Mouse (Mus musculus) MN1 (cell line): Measurements from ENCODE around the gene Pmpcb.
"Not testable (repeated sequence)": the region's sequence is repeated elsewhere in the genome, so short reads cannot be mapped to it uniquely, and the experiment has no call there.

Source experiments
- DNase-seq: peaks from one replicate; pipeline ENCODE4 v3.0.0-alpha.2; 2016; ENCODE audit warnings: low spot score

Pmpcb gene

DNA sequence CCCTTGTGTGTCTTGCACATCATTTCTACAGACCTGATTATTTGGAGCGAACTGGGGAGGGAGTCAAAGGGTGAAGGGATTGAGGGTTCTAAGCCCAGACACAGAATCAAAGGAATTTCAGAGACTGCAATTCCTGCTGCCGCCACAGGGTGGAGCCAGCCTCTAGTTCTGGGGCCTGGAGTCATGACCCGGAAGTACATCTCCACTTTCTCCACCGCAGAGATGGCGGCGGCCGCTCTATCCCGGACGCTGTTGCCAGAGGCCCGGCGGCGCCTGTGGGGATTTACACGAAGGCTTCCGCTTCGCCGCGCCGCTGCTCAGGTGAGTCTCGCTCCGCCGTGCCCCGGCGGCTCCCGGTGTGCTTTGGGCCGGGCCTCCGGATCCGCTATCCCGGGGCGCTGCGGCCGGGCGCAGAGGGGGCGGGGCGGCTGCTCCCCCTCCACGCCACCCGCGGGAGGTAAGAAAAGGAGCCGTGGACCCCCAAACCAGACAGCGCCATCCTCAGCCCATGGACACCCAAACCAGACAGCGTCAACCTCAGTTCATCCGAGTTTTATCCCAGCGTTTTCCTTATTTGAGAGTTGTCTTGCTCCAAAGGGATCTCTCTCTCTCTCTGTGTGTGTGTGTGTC lies at the start of gene Pmpcb:
Gene Pmpcb, plus strand, starts transcription at position 186 of the 630 bp plus-strand sequence.
- peak; percentile 84 for DNase-seq

DNA sequence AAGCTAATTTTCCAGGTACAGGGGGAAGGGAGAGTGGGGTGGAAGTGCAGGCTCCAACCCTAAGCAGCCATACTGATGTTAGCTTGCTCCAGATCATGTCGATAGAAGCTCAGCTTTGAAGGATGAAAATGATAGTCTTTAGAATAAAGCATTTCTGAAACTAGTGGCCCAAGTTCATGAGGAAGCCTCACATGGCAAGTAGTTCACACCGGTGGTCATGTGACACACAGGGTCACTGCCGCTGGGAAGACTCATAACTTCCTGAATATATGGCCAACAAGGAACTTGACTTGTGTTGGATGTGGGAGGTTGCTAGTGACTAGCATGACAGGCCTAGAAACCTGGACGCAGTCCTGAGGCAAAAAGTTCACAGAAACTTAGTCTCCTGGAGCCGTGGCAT lies 44.7 kb upstream of the Pmpcb start:
- no peak for DNase-seq

DNA sequence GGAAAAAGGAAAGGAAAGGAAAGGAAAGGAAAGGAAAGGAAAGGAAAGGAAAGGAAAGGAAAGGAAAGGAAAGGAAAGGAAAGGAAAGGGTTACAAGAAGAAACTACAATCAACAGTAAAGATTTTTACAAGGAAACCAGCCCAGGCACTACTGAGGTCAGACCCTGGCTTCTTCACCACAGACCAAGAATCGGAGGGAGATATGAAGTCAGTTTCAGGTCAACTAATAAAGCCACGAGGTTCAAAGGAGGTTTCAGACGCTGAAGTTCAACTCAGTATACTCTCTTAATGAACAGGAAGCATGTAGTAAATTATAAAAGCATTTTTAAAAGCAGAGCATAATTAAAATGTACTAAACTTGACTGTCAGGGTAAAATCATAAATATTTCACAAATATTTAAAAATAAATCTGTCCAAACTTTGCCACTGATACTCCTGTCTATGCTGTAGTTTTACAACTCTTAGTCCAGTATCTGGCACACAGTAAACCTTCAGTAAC lies 43.5 kb upstream of the Pmpcb start:
- DNase-seq, result no peak

DNA sequence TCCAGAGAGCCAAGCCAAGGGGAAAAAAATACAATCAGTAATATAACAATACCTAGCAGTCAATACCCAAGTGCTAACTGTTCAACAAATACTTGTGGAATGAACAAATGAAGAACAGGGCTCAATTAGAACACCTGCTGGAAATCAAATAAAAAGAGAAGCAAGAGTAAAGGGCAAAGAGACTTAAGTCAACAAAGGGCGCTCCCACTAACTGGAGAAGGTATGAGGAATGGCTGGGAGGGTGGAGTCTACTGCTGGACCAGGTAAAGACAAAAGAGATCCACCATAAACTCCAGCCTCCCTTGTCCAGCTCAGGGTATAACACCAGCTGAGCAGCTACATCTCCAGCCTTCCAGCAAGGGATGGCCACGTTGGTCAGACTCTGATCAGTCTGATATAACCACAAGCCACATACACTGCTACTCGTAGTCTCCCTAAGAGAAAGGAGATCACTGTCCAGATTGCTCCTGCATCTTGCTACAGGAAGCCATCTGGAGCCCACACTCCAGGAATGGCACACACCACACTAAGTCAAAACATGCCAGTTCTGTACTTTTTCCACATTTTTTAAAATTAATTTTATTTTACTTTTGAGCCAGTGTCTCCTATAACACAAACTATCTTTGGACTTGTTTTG lies 42.0 kb upstream of the Pmpcb start:
- no peak for DNase-seq

DNA sequence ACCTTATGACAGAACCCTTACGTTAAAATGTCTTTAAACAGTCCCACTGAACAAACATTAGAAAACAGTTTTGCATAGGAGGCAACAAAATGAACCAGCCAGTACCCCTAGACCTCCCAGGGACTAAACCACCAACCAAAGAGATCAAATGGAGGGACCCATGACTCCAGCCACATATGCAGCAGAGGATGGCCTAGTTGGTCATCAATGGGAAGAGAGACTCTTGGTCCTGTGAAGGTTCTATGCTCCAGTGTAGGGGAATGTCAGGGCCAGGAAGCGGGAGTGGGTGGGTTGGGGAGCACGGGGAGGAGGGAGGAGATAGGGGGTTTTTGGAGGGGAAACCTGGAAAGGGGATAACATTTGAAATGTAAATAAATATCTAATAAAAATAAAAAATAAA lies 37.4 kb upstream of the Pmpcb start:
- not testable (repeated sequence) for DNase-seq

DNA sequence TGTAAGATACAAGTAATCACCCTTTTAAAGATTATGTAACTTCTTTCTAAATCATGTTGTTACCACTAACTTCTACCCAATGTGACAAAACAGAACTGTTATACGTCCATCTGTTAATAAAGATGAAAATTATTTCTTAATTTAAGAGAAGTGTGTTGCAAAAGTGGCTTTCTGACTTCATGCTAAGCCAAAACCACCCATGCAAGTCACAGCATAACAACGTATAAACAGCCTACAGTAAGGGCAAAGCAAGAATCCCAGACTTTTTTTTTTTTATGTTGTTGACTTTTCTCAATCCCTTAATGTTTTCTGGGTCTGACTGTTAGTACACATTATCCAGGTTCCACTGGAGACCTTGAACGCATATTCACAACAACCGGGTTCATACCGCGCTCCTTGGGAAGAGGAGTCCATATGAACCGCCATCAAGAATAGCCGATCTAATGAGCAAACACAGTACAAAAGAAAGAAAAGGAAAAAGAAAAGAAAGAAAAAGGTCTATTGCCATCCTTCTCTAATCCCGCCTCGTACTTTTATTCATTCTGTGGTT lies 36.6 kb upstream of the Pmpcb start:
- no peak for DNase-seq

DNA sequence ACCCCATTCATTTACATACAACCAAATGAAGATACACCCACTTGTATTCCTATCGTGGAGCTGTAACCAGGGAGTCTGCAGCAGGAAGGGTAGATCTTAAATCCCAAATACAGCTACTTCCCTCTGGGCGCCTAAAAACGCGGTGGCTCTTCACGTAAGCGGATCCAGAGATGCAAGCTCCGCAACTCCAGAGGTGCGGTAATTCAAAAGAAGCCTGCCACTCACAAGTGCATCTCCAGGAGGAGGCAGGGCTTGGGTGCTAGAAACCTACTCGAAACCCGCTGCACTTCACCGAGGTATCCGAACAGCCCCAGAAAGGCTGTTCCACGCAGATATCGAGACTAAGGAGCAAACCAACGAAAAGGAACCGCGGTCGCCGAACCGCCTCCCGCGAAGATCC lies 36.0 kb upstream of the Pmpcb start:
- no peak for DNase-seq

DNA sequence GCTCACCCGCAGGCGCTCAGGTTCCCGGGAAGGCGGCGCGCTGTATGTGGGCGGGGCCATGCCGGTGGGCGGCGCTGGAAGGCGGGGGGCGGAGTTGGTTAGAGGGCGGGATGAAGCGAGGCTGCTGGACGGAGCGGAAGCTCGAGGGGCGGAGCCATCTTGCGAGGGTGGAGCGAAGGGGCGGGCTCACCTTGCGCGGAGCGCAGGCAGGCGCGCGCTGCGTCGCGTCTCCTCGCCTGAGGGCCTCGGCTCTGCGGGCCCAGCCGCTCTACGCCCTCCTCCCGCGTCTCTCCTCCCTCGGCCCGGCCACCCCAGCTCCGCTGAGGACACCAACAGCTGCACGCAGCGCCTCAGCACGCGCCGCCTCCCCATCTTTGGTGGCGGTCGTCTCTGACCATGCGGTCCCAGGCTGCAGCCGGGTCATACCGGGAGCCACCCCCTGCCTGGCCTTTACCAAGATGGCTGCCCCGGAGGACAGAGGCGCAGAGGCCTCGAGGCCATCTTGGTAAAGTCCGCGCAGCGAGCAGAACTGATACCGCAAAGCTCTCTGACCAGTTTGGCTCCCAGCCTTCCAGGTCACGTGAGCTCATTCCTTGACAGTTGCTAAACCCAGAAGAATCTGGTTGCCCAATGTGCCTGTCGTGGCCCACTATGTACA lies 35.5 kb upstream of the Pmpcb start, which contains the start of gene Napepld:
Gene Napepld, minus strand, starts transcription at position 46 of the 658 bp plus-strand sequence.
- DNase-seq, result peak; percentile 94

DNA sequence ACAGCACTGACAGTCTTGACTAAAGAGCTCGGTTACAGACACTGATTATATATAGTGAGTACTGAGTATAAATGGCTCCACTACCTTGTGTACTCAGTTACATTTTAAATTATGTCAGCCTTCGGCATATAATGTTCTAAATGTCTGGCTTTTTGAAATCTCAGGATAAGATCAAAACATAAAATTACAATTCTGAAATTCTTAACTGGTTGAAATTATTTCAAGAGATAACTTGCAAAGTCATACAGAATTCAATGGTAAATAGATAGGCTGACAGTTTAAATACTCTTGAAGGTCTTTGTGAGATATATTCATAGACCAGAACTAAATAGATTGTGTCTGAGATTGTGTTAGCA lies 35.0 kb upstream of the Pmpcb start:
- no peak for DNase-seq

DNA sequence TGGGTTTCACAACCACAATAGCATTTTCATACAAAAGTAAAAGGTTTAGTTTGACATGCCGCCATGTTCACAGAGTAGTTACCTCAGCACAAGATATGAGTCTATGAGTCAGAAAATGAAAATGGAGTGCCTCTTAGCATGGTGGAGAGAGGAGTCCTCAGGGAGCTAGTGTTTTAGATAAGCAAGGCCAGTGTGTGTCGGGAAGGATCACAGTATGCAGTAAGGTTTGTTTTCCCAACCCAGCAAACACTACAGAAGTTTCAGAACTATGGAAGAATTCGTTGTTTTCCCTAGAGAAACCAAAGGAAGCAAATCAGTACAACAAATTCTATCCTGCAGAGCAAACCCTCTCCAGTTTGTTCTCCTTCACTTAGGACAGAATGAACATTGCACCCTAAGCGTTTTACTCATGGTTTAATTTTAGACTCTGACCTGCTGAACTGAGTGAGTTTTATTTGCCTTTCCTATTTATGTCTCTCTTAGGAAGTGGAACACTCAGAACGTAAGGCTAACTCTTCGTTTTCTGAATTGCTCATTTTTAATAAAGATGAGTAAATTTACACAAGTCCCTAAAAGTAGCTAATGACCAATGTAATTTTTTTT lies 34.0 kb upstream of the Pmpcb start:
- DNase-seq, result no peak

DNA sequence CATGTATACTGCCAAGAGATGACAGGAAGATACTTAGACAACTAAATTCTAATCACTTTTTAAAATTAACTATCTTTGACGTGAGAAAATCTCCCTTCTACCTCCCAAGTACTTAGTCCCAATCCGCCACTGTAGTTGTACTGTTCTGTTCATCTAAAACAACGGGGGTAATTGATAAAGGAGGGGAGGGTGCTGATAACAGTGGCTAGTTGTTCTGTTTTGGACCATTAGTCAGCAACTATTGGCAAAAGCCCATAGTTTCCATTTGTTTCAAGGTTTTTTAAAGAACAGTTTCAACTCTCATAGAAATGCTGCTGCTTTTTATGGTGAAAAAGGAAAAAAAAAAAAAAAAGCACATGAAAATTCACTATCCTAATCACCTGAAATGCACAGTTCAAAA lies 33.2 kb upstream of the Pmpcb start:
- no peak for DNase-seq

DNA sequence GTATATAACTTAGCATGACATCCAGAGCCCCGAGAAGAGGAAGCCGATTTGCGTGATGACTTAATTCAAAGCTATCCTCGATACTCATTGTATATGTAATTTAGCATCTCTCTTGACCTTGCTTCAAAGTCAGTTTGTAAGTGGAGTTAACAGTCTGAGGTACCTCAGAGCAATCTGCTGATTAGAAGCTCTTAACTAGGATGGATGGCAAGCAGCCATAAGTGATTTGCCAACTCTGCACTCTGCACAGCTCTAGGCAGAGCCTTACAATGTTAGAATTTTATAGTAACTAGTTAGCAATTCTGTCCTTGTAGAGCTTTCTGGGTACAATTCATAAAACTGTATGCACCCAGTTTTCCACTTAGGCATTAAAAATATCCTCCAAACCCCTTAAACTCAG lies 30.4 kb upstream of the Pmpcb start:
- no peak for DNase-seq

DNA sequence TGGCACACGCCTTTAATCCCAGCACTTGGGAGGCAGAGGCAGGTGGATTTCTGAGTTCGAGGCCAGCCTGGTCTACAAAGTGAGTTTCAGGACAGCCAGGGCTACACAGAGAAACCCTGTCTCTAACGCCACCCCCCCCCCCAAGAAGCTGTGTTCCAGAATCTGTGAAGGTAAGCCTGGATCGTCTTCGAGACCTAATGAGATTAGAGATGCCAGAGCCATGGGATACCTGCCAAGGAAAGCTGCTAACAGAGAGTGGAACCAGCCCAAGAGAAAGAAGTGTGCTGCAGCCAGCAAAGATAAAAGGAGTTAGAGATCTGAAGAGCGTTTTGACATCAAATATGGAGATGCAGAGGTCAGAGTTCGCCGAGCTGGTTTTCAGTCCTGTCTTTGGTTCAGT lies 28.9 kb upstream of the Pmpcb start:
- DNase-seq, result not testable (repeated sequence)

DNA sequence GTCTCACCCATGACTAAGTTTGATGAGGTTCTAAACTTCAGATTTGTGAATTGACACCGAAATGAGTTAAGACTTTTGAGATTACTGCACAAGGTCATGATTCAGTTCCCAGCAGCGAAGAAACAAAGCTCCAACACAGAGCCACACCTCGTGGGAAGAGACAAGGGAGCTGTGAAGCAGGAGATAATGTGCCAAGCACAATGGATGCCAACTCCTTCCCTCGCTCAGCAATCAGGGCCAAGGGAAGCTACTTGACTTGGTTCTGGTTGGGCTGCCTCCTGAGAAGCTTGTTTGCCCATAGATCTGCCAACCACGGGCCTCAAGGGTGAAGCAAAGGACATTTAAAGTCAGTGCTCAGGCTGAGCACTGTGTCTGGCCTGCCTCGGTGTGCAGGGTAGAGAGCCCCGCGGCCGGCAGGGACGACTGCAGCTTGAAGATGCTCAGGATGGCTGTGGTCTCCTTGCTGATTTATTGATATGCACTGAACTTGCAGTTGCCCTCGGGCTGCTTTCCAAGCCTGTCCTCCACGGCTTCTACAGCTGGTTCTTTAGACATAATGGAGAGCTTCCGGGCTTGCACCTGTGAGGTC lies 24.7 kb upstream of the Pmpcb start:
- DNase-seq, result no peak

DNA sequence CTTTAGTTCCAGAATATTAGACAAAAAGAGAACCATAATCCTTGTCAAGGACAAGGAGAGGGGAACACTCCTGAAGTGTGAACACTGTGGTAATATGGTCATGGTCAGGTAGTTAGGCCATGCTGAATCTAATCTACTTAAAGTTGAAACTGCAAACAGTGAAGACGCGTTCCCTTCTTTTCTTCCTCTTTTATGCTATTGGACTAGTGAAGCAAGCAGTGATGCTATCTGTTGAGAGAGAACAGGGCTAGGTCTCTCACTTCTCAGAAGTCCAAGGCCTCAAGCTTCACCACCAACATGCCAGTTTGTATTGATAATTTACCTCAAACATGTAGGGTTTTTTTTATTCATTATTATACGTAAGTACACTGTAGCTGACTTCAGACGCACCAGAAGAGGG lies 22.5 kb upstream of the Pmpcb start:
- no peak for DNase-seq

DNA sequence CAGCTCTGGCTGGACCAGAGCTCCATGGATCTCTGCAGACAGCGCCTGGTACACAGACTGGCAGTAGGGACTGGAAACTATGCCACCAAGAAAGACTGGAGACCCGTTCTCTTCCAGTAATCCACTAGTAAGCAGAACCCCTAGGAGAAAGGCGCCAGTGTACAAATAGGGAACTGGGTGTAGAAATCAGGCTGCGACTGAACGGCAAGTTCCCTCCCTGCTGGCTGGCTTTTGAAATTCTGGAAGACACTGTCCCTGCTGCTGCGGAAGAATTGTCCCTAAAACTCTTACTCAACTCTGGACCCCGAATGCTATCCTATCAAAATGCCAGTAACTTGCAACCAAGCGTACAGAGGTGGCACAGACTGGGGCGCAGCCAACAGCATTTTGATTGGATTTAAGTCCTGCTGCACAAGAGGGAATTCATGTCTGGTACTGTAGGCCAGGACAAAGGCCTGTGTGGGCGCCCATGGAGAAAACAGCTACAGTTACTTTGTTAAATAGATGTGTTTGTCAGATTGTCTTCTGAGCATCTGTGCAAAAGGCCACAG lies 19.7 kb upstream of the Pmpcb start:
- no peak for DNase-seq

DNA sequence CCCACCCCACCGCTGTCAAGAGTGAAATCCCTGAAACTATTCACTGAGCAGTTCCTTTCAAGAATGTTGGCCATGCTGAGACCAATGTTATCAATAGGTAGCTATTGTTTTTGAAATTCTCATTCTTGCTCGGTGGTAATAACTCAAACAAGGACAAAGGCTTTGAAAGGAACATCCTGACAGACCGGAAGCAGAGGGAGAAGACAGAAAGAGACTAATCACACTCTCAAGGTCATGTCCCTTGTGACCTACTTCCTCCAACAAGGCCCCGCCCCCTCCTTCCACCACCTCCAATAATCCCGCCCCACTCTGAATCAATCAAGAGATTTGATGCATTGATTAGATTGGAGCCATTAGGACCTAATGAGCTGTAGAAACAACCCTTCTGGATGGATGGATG lies 18.4 kb upstream of the Pmpcb start:
- no peak for DNase-seq

DNA sequence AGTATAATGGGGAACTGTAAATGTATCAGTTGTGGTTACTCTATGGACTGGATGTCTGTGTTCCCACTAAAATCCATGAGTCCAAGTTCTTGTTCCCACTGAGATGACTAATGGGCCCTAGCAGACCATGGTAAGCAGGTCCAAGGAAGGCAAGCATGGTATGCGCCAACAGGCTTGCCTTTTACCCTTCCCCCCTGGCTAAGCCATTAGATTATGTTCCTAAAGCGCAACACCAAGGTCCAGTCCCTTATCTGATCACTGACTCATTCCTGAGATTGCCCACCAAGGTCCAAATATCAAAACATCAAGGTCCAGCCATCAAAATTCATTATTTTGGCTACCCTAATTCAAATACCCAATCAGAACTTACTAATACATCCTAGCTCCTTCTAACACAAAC lies 17.7 kb upstream of the Pmpcb start:
- no peak for DNase-seq

DNA sequence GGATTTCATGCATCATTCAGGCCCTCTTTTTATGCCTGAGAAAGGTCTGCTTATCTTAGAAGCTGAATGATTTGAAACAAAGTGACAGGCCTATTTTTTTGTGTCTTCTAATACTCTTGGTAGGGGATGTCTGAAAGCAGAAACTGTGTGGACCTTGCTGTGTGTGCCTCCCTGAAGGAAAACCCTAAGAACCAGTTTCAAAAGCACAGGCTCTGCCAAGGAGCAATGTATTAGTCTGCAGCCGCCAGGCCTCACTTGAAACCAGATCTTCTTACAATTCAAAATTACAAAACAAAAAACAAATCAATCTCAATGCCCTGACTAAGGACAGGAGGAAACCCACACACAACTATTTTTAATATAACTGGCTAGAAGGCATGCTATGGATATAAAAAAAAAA lies 12.5 kb upstream of the Pmpcb start:
- no peak for DNase-seq

DNA sequence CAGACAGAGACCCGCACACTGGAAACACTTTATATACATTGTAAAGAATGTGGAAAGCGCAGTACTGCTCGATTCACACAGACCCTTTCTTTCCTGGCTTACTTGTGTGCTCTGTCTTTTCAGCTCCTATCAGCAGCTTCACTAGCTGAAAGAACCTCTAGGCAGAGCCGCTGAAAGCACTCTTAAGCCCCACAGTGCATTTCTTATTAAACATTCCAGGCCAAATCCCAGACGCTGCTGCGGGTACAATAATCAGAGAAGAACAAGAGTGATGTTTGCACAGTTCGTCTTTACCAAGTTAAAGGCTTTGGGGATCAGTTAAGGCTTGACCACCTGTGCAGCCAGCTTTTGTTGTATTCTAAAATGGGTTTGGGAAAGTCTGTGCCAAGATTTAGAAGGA lies 12.1 kb upstream of the Pmpcb start:
- DNase-seq, result no peak

DNA sequence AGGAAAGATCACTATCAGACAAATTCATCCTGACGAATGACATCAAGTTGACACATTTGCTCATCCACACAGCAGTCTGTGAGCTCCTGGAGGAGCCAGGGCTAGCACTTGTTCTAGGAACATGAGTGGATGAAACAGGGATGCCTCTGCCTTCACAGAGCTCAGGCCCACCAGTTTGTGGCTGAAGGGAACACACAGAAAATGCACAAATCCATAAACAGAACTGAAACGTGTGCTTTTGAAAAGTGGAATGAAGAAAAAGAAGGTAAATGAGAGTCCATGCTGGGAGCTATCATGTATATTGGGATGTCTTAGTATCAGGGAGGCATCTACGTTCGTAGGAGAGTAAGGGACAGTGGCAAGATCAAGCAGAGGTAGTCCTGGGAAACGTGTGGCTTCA lies 7.8 kb upstream of the Pmpcb start:
- no peak for DNase-seq
